Mouse (Mus musculus) CH12.LX (cell line): ENCODE measurements at regions not wholly inside any gene's neighbourhood (a gene's known extent, or its start where the extent isn't known, plus 50 kb on each side); places are given as distances from the start of the nearest gene placed in this dataset.

Experiments used
- CTCF ChIP-seq, 2 experiments: IDR thresholded peaks in 1 of 2; conservative IDR thresholded peaks in 1 of 2; 2 replicates each; pipeline ENCODE4 v1.5.1; 2011 to 2012; ENCODE audit warnings: low read depth in 2 of 2, low read length in 2 of 2, improper control_type of control experiment in 1 of 2, inconsistent platforms in 1 of 2, mild to moderate bottlenecking in 1 of 2, moderate library complexity in 1 of 2
- EP300 ChIP-seq: IDR thresholded peaks from 2 replicates; pipeline ENCODE4 v1.6.1; 2011; ENCODE audit warnings: low read length, improper control_type of control experiment
- HCFC1 ChIP-seq: IDR thresholded peaks from 2 replicates; pipeline ENCODE4 v1.6.1; 2012; ENCODE audit warnings: low read depth, mild to moderate bottlenecking, inconsistent platforms, low read length, improper control_type of control experiment
- JUND ChIP-seq: conservative IDR thresholded peaks from 2 replicates; pipeline ENCODE4 v1.6.1; 2011; ENCODE audit warnings: low read depth, low read length, improper control_type of control experiment
- KAT2A ChIP-seq: IDR thresholded peaks from 2 replicates; pipeline ENCODE4 v1.6.1; 2012; ENCODE audit warnings: low read length, improper control_type of control experiment, inconsistent platforms; ENCODE audit not compliant: insufficient replicate concordance
- PAX5 ChIP-seq: IDR thresholded peaks from 2 replicates; pipeline ENCODE4 v1.6.1; 2012; ENCODE audit warnings: low read length, inconsistent platforms, mixed read lengths
- POLR2A ChIP-seq: IDR thresholded peaks from 2 replicates; pipeline ENCODE4 v1.6.1; 2011; ENCODE audit warnings: low read depth, mild to moderate bottlenecking, improper control_type of control experiment, low read length
- SMC3 ChIP-seq: IDR thresholded peaks from 2 replicates; pipeline ENCODE4 v1.6.1; 2011; ENCODE audit warnings: low read depth, low read length, improper control_type of control experiment
- ZMIZ1 ChIP-seq: IDR thresholded peaks from 2 replicates; pipeline ENCODE4 v1.6.1; 2012; ENCODE audit warnings: low read depth, mild to moderate bottlenecking, inconsistent platforms, low read length, improper control_type of control experiment

GRCm38 (mm10) chr16:49969035-49969434 lies 168.7 kb downstream of the Cd47 start:
- no peak for TF ChIP-seq POLR2A
- no peak for TF ChIP-seq CTCF (conservative IDR thresholded peaks at IDR 0.05 in 1 of 2, IDR thresholded peaks at IDR 0.05 in 1 of 2; ENCODE audit: low read depth in 2 of 2, low read length in 2 of 2)
- no peak for TF ChIP-seq JUND
- TF ChIP-seq EP300, result no peak
- TF ChIP-seq HCFC1, result no peak
- no peak for TF ChIP-seq SMC3
- TF ChIP-seq KAT2A, result no peak
- TF ChIP-seq PAX5, result no peak
- TF ChIP-seq ZMIZ1, result no peak
